Comparison of ENCODE assay signal across 9 mouse cellular contexts in the genomic region with DNA sequence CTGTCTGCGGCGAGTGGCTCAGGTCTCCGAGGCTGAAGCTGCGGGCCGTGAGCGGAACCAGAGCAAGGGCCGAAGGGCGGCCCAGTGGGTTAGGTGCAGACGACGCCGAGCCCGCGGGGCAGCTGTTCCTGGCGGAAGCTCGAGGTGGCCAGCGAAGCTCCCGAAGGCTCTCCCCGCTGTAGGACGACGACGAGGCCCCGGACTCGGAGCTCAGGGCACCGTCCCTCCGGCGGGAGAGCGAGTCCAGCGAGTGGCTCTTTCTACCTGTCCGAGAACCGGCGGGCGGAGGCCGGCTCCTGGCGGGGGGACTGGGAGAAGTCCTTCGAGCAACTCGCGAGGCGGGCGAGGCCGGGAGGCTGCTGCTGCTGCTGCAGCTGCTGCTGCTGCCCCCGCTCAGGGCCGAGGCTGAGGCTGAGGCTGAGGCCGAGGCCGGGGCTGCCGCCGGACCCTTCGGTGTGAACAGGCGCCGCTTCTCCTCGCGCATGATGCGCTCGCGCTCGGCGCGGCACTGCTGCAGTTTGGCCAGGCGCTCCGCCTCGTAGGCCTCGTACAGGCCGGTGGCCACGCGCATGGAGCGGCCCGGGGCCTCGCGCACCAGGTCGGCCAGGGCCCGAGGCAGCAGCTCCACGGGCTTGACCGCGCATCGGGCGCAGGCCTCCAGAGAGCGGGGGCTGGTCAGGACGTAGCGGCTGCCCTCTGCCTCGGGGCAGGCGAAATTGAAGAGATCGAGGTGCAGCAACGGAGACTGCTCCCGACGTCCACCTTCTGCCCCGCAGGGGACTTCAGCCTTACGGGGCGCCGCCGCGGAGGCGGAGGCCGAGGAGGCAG. TPM values are rescaled to one million over a fixed set of nuclear protein-coding genes. Genes with fewer than 3 reads are reported as not detected.
DNase-seq lines count a peak whose midpoint lies in the region; ATAC-seq and TF ChIP-seq lines count a peak whose summit lies in the region.
"Had no signal": no experiment of that assay in that cellular context is flagged by ENCODE, and none has a peak within 500 bp of the region (broad histone marks: within the 10 kb centered on the region; RNA-seq: fewer than 3 reads in every experiment).

No protein-coding gene starts in this region.

- 39% methylated on average over 82 of the region's 92 CpGs for WGBS in forebrain, embryonic 12.5 days
- WGBS in hindbrain, postnatal 0 days = 26% methylated on average over 91 of the region's 92 CpGs
- WGBS in midbrain, embryonic 11.5 days = 32% methylated on average over 92 of the region's 92 CpGs

- peak overlapping the region; percentile 99 for H3K27ac ChIP-seq in forebrain, embryonic 12.5 days
- peak overlapping the region; percentile 95 for H3K27ac ChIP-seq in hindbrain, postnatal 0 days
- H3K27ac ChIP-seq in midbrain, embryonic 11.5 days (ENCODE audit: low read depth, low read length) = peak overlapping the region; percentile 99

- TF ChIP-seq CTCF in brain, embryonic 14.5 days (IDR thresholded peaks at IDR 0.05; ENCODE audit: borderline replicate concordance, extremely low read depth, insufficient read depth, insufficient read length) = no peak
- no peak for TF ChIP-seq CTCF in hindbrain, postnatal 0 days (IDR thresholded peaks at IDR 0.05; ENCODE audit: low read depth)

- H3K4me3 ChIP-seq in forebrain, embryonic 12.5 days (replicated peaks) = peak overlapping the region; percentile 66
- H3K4me3 ChIP-seq in hindbrain, postnatal 0 days (ENCODE audit: low read length) = peak overlapping the region; percentile 62
- H3K4me3 ChIP-seq in midbrain, embryonic 11.5 days (ENCODE audit: low read depth, low read length) = peak overlapping the region; percentile 52

- intact Hi-C loops in left cerebral cortex, postnatal 4 days (cut with DNase I) = no loop called here
- intact Hi-C loops in left cerebral cortex, postnatal 14 days (cut with DNase I) = no loop called here

- H3K4me1 ChIP-seq in forebrain, embryonic 12.5 days = peaks cover 24% of the 10 kb centered on the region
- H3K4me1 ChIP-seq in hindbrain, postnatal 0 days (ENCODE audit: insufficient read depth, low read length) = peaks cover 9% of the 10 kb centered on the region
- peaks cover 14% of the 10 kb centered on the region for H3K4me1 ChIP-seq in midbrain, embryonic 11.5 days (ENCODE audit: control insufficient read depth, insufficient read depth, low read length)

- ATAC-seq in forebrain, embryonic 12.5 days (ENCODE audit: low FRiP score) = no peak; the same call in 1 of the 2 replicates
- no peak for ATAC-seq in hindbrain, postnatal 0 days
- ATAC-seq in midbrain, embryonic 11.5 days (ENCODE audit: low FRiP score) = peak; percentile 7; the same call in 1 of the 2 replicates

- H3K27me3 ChIP-seq in forebrain, embryonic 12.5 days = peaks cover 16% of the 10 kb centered on the region
- no peaks in the 10 kb centered on the region for H3K27me3 ChIP-seq in hindbrain, postnatal 0 days (ENCODE audit: insufficient read depth, low read length)
- peaks cover 6% of the 10 kb centered on the region; the same call in 1 of the 2 replicates for H3K27me3 ChIP-seq in midbrain, embryonic 11.5 days (ENCODE audit: control insufficient read depth, insufficient read depth, low read length)

- no peak for TF ChIP-seq POLR2A in brain, embryonic 14.5 days (IDR thresholded peaks at IDR 0.05; ENCODE audit: borderline replicate concordance, extremely low read depth, insufficient read depth, insufficient read length, poor library complexity, severe bottlenecking)

- H3K36me3 ChIP-seq in forebrain, embryonic 12.5 days (replicated peaks) = peaks cover 55% of the 10 kb centered on the region
- H3K36me3 ChIP-seq in hindbrain, postnatal 0 days (ENCODE audit: insufficient read depth, low read length) = peaks cover 5% of the 10 kb centered on the region; the same call in 1 of the 2 replicates
- H3K36me3 ChIP-seq in midbrain, embryonic 11.5 days (ENCODE audit: control insufficient read depth, insufficient read depth, low read length) = peaks cover 50% of the 10 kb centered on the region

- peaks cover 42% of the 10 kb centered on the region for H3K9me3 ChIP-seq in forebrain, embryonic 12.5 days
- no peaks in the 10 kb centered on the region for H3K9me3 ChIP-seq in hindbrain, postnatal 0 days (ENCODE audit: low read length)
- H3K9me3 ChIP-seq in midbrain, embryonic 11.5 days (ENCODE audit: control insufficient read depth, low read length) = peaks cover 43% of the 10 kb centered on the region

- peak overlapping the region; percentile 69 for H3K4me2 ChIP-seq in forebrain, embryonic 12.5 days
- peak overlapping the region; percentile 79 for H3K4me2 ChIP-seq in hindbrain, postnatal 0 days (ENCODE audit: low read depth, low read length)
- peak overlapping the region; percentile 72 for H3K4me2 ChIP-seq in midbrain, embryonic 11.5 days

- peak; percentile 14 for DNase-seq in left cerebral cortex, postnatal 4 days
- DNase-seq in left cerebral cortex, postnatal 14 days (ENCODE audit: low spot score in 2 of 2) = no peak
- DNase-seq in brain, embryonic 14.5 days (ENCODE audit: low read depth) = peak; percentile 47
- peak; percentile 41 for DNase-seq in hindbrain, postnatal 0 days (ENCODE audit: low spot score)
- peak; percentile 90 for DNase-seq in midbrain, embryonic 11.5 days (ENCODE audit: low spot score, missing footprints)
- peak; percentile 58 for DNase-seq in yolk sac, embryonic 10.5 days (ENCODE audit: low spot score)
- DNase-seq in frontal cortex, postnatal 10 days (ENCODE audit: low spot score in 2 of 2) = no peak

- H3K9ac ChIP-seq in forebrain, embryonic 12.5 days = peak overlapping the region; percentile 91
- H3K9ac ChIP-seq in hindbrain, postnatal 0 days (replicated peaks; ENCODE audit: low read length) = peak overlapping the region; percentile 89
- peak overlapping the region; percentile 87 for H3K9ac ChIP-seq in midbrain, embryonic 11.5 days (ENCODE audit: low read length)

RNA-seq across cellular contexts. Expression of a gene that starts 1.7 kb away (rescaled TPM):
- total RNA-seq in left cerebral cortex, postnatal 4 days (2021) = 10 to 100 TPM; 17.1 to 19.5 TPM
- total RNA-seq in left cerebral cortex, postnatal 14 days (2021) = 10 to 100 TPM; 17.0 to 18.1 TPM
- 13.0 and 15.3 TPM in 2 replicates for polyA plus RNA-seq in brain, embryonic 14.5 days (2012; rRNA removed)
- 6.2 and 7.8 TPM in 2 replicates for polyA plus RNA-seq in forebrain, embryonic 12.5 days (2016; fragmentation: Nextera tagmentation; extraction: Ambion mirVana)
- total RNA-seq in hindbrain, postnatal 0 days (2014; rRNA removed) = 18.6 and 23.7 TPM in 2 replicates
- polyA plus RNA-seq in hindbrain, postnatal 0 days (2015; fragmentation: Nextera tagmentation; extraction: Ambion mirVana) = 1.8 and 2.0 TPM in 2 replicates
- 4.9 and 5.3 TPM in 2 replicates for polyA plus RNA-seq in midbrain, embryonic 11.5 days (2014; fragmentation: Nextera tagmentation; extraction: Ambion mirVana)
- total RNA-seq: adrenal gland, adult 18-20 months had no signal

RNA-seq across cellular contexts. Expression of a gene that starts 31.5 kb away (rescaled TPM):
- 10 to 100 TPM; 19.6 to 21.4 TPM for total RNA-seq in left cerebral cortex, postnatal 4 days (2021)
- total RNA-seq in left cerebral cortex, postnatal 14 days (2021) = 10 to 100 TPM; 27.0 to 29.5 TPM
- 21.7 and 23.2 TPM in 2 replicates for polyA plus RNA-seq in brain, embryonic 14.5 days (2012; rRNA removed)
- polyA plus RNA-seq in forebrain, embryonic 12.5 days (2016; fragmentation: Nextera tagmentation; extraction: Ambion mirVana) = 19.5 and 21.2 TPM in 2 replicates
- total RNA-seq in hindbrain, postnatal 0 days (2014; rRNA removed) = 21.3 and 26.3 TPM in 2 replicates
- 9.2 and 9.9 TPM in 2 replicates for polyA plus RNA-seq in hindbrain, postnatal 0 days (2015; fragmentation: Nextera tagmentation; extraction: Ambion mirVana)
- 18.4 and 19.0 TPM in 2 replicates for polyA plus RNA-seq in midbrain, embryonic 11.5 days (2014; fragmentation: Nextera tagmentation; extraction: Ambion mirVana)

Comparison
In these comparisons a context has a peak if more than half of its experiments do, and no peak if none do; other contexts are left out.
1. DNase-seq: peak in left cerebral cortex, postnatal 4 days (single experiment), brain, embryonic 14.5 days (single experiment), hindbrain, postnatal 0 days (single experiment), midbrain, embryonic 11.5 days (single experiment) and yolk sac, embryonic 10.5 days (single experiment); none in left cerebral cortex, postnatal 14 days (0 of 2) and frontal cortex, postnatal 10 days (0 of 2).
2. Peak in every context shown above with its lines, with median percentiles within 50 percentile points of each other: H3K27ac ChIP-seq, H3K4me2 ChIP-seq, H3K4me3 ChIP-seq and H3K9ac ChIP-seq.